Mouse (Mus musculus): ENCODE measurements around the gene 2900026A02Rik. TPM values are rescaled to one million over a fixed set of nuclear protein-coding genes. Genes with fewer than 3 reads are reported as not detected.
A peak's percentile ranks its signal among the peaks of the same experiment; 100 is the strongest.

Gene 2900026A02Rik
- polyA plus RNA-seq, 1 experiment from 2014 or later = 4.4 TPM

DNA sequence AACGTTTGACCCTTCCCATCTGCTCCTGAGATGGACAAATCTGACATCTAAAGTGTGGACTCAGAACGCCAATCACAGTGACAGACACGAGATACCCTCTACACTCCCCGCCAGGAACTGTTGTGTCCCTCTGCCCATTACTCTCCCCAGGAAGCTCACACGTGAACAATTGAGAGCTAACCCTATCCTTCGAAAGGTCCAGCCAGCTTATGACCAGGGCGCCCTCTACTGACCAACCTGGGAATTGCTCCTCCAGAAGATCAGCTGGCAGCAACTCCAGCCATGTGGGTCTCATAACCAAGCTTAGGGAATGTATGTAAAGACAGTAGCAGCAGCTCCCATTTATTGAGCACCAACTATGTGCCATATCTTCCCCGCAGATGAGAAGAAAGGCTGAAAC, 65.9 kb downstream of the 2900026A02Rik start:
- no peaks in the 10 kb centered on the region for H3K36me3 ChIP-seq
- H3K4me2 ChIP-seq (replicated peaks) = no peak overlapping the region
- 5% methylated on average over 8 of the region's 8 CpGs for WGBS
- H3K27ac ChIP-seq (replicated peaks) = no peak overlapping the region
- H3K9me3 ChIP-seq = no peaks in the 10 kb centered on the region
- peaks cover 31% of the 10 kb centered on the region for H3K4me1 ChIP-seq
- H3K4me3 ChIP-seq = no peak overlapping the region
- H3K27me3 ChIP-seq = no peaks in the 10 kb centered on the region
- no peak for ATAC-seq (replicated peaks)
- no peak overlapping the region for H3K9ac ChIP-seq (replicated peaks)

DNA sequence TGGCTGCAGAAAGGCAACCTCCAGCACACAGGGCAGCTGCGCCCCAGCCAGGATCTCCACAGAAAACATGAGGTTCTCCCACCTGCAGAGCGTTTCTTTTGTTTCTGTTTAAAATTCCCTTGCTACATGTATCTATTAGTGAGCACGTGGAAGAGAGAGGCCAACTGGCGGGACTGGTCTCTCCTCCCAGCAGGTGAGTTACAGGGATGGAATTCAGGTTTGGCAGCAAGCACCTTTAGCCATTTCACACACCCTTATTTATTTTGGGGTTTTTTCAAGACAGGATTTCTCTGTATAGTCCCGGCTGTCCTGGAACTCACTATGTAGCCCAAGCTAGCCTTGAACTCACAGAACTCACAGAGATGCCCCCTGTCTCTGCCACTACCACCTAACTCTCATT, 66.6 kb downstream of the 2900026A02Rik start:
- H3K9me3 ChIP-seq = no peaks in the 10 kb centered on the region
- no peak overlapping the region for H3K4me3 ChIP-seq
- no peak overlapping the region for H3K4me2 ChIP-seq (replicated peaks)
- no peak overlapping the region for H3K27ac ChIP-seq (replicated peaks)
- no peaks in the 10 kb centered on the region for H3K36me3 ChIP-seq
- WGBS = 78% methylated on average over 5 of the region's 5 CpGs
- no peak for ATAC-seq (replicated peaks)
- no peak overlapping the region for H3K9ac ChIP-seq (replicated peaks)
- H3K27me3 ChIP-seq = no peaks in the 10 kb centered on the region
- peaks cover 28% of the 10 kb centered on the region for H3K4me1 ChIP-seq

DNA sequence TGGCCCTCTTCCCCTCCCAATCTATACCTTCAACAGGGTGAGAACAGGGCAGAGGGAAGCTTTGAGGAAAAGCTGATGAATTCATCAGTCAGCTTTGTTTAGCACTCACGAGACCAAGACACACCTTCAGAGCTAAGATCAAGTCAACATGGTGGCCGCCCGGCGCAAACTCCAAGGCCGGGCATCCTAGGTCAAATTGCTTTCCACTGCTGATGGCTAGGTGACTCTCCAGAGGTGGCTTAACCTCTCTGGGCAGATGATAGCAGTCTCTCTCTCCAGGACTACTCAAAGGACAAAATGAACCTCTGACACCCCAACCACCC, 67.6 kb downstream of the 2900026A02Rik start:
- no peaks in the 10 kb centered on the region for H3K9me3 ChIP-seq
- H3K4me3 ChIP-seq = no peak overlapping the region
- no peak for ATAC-seq (replicated peaks)
- 74% methylated on average over 5 of the region's 5 CpGs for WGBS
- no peaks in the 10 kb centered on the region for H3K36me3 ChIP-seq
- H3K4me1 ChIP-seq = peaks cover 36% of the 10 kb centered on the region
- H3K9ac ChIP-seq (replicated peaks) = no peak overlapping the region
- H3K27ac ChIP-seq (replicated peaks) = peak overlapping the region; percentile 63
- H3K27me3 ChIP-seq = no peaks in the 10 kb centered on the region
- H3K4me2 ChIP-seq (replicated peaks) = no peak overlapping the region

DNA sequence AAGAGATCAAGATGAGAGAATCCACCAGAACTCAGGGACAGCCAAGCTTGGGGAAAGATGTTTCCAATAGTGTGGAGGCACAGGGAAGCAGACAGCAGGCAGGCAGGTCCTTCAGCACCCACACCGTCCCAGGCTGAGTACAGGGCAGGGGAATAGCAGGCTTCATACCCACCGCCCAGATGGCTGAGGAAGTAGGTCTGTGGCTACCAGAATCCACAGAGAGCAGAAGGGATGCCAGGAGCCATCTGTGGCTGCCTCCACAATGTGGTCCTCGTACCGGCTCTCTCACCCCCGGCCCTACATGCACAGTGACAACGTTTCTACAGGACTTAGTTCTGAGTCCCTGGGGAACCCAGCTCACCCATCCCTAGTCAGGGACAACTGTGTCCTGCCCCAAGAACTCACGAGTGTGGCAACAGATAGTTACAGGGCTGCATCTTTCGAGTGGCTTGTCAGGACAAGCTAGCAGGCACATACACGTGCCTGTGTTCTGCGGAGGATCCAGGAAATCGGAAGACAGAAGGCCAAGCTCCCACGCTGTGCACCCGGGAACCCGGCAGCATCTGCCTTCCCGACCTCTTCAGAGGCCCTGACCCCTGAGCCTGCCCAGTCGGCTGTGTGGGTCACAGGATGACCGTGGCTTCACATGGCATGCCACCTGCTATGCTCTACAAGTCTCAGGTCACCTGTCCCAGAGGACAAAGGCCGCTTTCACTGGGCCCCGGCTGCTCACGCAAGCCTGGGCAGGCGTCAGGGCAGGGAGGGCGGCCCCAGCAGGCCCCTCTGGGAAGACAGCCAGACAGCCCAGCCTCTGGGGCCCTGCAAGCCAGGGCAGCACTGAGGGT, 68.2 kb downstream of the 2900026A02Rik start:
- Histone ChIP-seq H3K4me2 (replicated peaks) (no peak overlapping the region), H3K36me3 (no peaks in the 10 kb centered on the region), H3K27me3 (no peaks in the 10 kb centered on the region), H3K9ac (replicated peaks) (no peak overlapping the region), H3K4me1 (peaks cover 42% of the 10 kb centered on the region), H3K9me3 (no peaks in the 10 kb centered on the region), H3K27ac (replicated peaks) (peak overlapping the region; percentile 63), H3K4me3 (no peak overlapping the region)
- 0 out of 2 replicates have a peak, but pooled peaks have one; percentile 18 for ATAC-seq (replicated peaks)
- WGBS = 44% methylated on average over 22 of the region's 22 CpGs

DNA sequence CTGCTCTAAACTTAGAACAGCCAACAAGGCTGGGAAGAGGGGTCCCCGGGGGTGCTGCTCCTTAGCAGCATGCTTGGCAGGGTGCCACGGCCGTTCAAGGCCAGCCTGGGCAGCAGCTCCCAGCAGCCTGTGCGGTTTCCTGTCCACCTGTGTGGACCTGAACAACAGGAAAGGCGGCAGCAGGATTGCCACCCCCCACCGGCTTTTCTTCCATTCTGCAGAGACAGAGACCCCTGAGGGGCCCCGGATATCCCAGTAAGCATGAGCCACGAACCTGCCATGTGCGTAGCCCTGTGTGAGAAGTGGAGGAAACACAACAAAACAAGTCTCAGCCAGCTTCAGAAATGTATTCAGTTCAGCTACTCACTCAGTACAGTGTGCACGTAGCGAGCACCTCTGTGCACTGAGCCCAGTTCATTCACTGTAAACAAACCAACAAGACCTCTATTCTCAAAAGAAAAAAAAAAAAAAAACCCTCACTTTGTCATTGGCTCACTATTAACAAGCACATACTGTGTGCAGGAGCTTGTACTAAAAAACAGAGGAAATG, 69.4 kb downstream of the 2900026A02Rik start:
- H3K27me3 ChIP-seq = no peaks in the 10 kb centered on the region
- no peak overlapping the region for H3K9ac ChIP-seq (replicated peaks)
- no peak overlapping the region for H3K4me3 ChIP-seq
- H3K4me2 ChIP-seq (replicated peaks) = no peak overlapping the region
- peaks cover 42% of the 10 kb centered on the region for H3K4me1 ChIP-seq
- H3K9me3 ChIP-seq = no peaks in the 10 kb centered on the region
- peak; percentile 37; the same call in 1 of the 2 replicates for ATAC-seq (replicated peaks)
- WGBS = 15% methylated on average over 11 of the region's 11 CpGs
- peak overlapping the region; percentile 63 for H3K27ac ChIP-seq (replicated peaks)
- no peaks in the 10 kb centered on the region for H3K36me3 ChIP-seq

DNA sequence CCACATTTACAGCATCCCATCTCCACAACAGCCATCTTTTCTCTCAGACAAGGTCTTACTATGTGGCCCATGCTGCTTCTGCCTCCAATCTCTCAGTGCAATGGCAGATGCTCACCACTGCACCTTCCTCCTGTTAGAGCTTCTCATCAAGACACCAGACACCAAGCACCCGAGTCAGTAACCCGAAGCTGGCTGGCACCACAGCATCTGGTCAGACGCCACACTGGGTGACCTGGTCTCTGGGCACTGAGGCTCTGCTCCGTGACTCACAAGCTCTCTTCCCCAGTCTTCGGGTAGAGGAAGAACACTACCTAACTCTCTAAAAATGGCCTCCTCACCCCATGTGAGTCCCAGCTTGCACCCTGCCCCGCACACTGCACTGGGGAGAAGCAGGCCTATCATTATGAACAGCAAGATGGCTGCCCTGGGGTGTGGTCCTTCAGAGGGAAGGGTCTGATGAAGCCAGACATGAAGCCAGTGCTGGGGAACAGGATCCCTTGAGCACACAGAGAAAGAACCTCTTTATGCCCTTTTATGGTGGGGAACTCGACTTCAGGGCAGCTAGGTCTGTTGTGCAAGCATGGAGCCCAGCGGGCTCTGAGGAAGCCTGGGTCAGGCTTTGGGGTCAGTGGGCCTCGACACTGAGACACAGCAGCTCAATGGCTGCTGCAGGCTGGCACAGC, 70.0 kb downstream of the 2900026A02Rik start:
- no peak overlapping the region for H3K9ac ChIP-seq (replicated peaks)
- H3K9me3 ChIP-seq = no peaks in the 10 kb centered on the region
- H3K27ac ChIP-seq (replicated peaks) = peak overlapping the region; percentile 63
- 71% methylated on average over 9 of the region's 9 CpGs for WGBS
- no peaks in the 10 kb centered on the region for H3K27me3 ChIP-seq
- H3K4me2 ChIP-seq (replicated peaks) = no peak overlapping the region
- peaks cover 42% of the 10 kb centered on the region for H3K4me1 ChIP-seq
- H3K36me3 ChIP-seq = no peaks in the 10 kb centered on the region
- no peak for ATAC-seq (replicated peaks)
- no peak overlapping the region for H3K4me3 ChIP-seq

DNA sequence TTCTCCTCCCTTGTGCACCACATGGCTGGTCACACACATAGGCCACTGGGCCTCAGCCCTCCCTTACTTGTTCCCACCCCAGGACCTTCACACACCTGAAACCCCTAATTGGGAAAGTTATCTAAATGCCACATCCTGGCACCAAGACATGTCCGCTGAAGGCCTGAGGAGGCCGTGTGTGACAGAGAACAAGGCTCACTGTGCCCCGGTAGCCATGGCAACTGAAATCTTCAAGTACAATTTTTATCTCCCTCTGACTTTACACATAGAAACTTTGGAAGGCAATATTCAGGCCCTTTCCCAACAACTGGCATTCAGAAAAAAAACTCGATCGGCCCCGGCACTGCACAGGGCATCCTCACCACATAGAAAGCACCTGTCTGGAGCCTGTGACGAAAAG, 72.0 kb downstream of the 2900026A02Rik start:
- Histone ChIP-seq H3K9me3 (no peaks in the 10 kb centered on the region), H3K27me3 (no peaks in the 10 kb centered on the region), H3K36me3 (no peaks in the 10 kb centered on the region), H3K4me1 (peaks cover 42% of the 10 kb centered on the region), H3K4me3 (no peak overlapping the region), H3K4me2 (replicated peaks) (no peak overlapping the region), H3K27ac (replicated peaks) (no peak overlapping the region; the same call in 1 of the 2 replicates), H3K9ac (replicated peaks) (no peak overlapping the region)
- no peak for ATAC-seq (replicated peaks)
- 68% methylated on average over 7 of the region's 7 CpGs for WGBS

DNA sequence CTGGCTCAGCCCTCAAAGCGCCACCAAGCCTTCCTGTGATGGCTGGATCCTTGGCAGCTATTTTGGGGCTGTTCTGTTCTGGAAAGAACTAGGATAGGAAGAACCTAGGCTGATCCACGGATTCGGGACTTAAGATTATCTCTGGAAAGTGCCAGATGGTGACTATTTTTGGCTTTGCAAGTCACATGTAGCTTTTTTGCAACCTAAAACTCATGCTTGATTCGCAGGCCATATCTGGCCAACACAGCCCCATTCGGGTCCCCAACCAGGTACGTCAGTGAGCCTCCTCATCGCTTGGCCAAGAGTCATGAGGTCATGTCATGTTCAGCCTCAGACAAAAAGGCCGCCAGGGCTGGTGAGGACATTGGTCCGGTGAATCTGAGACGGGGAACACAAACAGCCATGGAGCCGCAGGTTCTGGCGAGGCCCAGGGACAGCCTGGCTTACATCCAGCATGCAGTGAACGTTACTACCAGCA, 73.0 kb downstream of the 2900026A02Rik start:
- Histone ChIP-seq H3K27me3 (no peaks in the 10 kb centered on the region), H3K36me3 (no peaks in the 10 kb centered on the region), H3K9ac (replicated peaks) (no peak overlapping the region), H3K9me3 (no peaks in the 10 kb centered on the region), H3K4me2 (replicated peaks) (no peak overlapping the region), H3K4me1 (peaks cover 36% of the 10 kb centered on the region), H3K4me3 (no peak overlapping the region), H3K27ac (replicated peaks) (no peak overlapping the region)
- 68% methylated on average over 13 of the region's 13 CpGs for WGBS
- no peak for ATAC-seq (replicated peaks)

DNA sequence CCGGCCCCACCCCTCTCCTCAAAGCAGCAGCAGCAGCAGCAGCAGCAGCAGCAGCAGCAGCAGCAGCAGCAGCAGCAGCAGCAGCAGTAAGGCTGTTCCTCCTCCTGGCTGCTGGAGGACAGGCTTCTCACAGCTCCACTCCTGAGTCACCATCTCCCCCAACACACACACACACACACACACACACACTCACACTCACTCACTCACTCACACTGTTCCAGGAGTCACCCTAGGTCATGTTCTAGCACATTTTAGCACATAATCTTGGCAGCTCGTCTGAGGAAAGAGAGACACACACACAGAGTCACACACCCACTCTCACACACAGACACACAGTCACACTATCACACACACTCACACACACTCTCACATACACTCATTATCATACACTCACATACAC, 74.4 kb downstream of the 2900026A02Rik start:
- ATAC-seq (replicated peaks) = no peak
- WGBS = 89% methylated on average over 2 of the region's 2 CpGs
- peaks cover 33% of the 10 kb centered on the region for H3K4me1 ChIP-seq

DNA sequence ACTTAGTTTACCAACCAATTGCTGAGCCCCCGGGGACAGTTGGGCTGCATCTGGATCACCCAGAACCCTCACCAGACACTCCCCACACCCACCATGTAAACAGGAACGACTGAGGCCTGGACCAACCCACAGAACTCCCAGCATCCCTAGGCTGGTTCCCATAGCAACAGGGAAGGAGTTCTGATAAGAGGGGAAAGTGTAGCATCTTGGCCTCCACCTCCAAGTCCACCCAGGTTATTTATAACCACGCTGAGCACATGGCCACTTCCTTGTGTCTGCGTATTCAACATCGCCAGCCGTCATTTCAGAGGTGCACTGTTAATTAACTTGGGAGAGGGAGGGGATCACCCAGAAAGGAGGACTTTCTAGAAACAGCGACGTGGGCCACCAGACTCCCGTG, 75.9 kb downstream of the 2900026A02Rik start:
- 56% methylated on average over 9 of the region's 9 CpGs for WGBS
- no peak overlapping the region for H3K27ac ChIP-seq (replicated peaks)
- ATAC-seq (replicated peaks) = no peak
- no peak overlapping the region for H3K4me3 ChIP-seq
- peaks cover 24% of the 10 kb centered on the region for H3K4me1 ChIP-seq
- H3K36me3 ChIP-seq = no peaks in the 10 kb centered on the region
- H3K4me2 ChIP-seq (replicated peaks) = no peak overlapping the region
- H3K9me3 ChIP-seq = no peaks in the 10 kb centered on the region
- no peaks in the 10 kb centered on the region for H3K27me3 ChIP-seq
- H3K9ac ChIP-seq (replicated peaks) = no peak overlapping the region

More for the DNA sequence above, 74.4 kb downstream of the 2900026A02Rik start:
- no peak overlapping the region for H3K4me2 ChIP-seq (replicated peaks)
- H3K9ac ChIP-seq (replicated peaks) = no peak overlapping the region
- H3K36me3 ChIP-seq = no peaks in the 10 kb centered on the region
- H3K27me3 ChIP-seq = no peaks in the 10 kb centered on the region
- H3K27ac ChIP-seq (replicated peaks) = no peak overlapping the region
- H3K9me3 ChIP-seq = no peaks in the 10 kb centered on the region
- H3K4me3 ChIP-seq = no peak overlapping the region

DNA sequence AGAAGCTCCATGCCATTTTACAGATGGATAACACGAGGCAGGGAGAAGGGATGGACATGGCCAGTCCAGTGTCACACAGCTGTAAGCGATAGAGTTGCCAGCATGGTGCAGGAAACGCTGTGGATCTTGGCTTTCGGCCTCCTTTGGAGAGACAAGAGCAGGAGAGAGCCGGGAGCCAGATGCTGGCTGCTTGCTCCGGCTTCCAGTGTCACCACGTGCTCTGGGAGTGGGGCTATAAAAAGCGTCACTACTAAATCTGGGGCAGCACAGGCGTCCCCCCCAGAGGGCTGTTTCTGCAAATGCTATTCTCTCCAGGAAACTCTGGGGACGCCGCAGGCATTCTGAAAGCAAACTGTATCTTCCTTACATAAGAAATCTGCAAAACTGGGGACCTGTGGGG, 78.5 kb downstream of the 2900026A02Rik start:
- 61% methylated on average over 11 of the region's 11 CpGs for WGBS

DNA sequence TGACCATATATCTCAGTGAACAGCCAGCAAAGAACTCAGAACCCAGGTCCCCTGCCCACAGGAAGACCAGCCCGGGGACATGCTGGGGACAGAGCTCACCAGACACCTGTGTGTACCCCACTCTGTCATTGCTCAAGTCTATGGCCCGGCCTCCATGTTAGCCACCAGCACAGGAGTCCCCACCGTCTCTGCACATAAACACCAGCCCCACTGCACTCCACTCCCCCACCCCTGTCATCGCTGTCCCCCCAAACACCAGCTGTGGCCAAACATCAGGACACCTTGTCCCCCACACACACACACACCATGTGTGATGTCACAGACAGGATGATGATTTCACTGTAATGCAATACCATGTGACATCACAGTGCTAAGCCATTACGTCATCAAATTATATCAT, 79.0 kb downstream of the 2900026A02Rik start:
- 88% methylated on average over 5 of the region's 5 CpGs for WGBS
- H3K27ac ChIP-seq (replicated peaks) = no peak overlapping the region
- peaks cover 33% of the 10 kb centered on the region for H3K4me1 ChIP-seq
- H3K9ac ChIP-seq (replicated peaks) = no peak overlapping the region
- ATAC-seq (replicated peaks) = no peak
- H3K9me3 ChIP-seq = no peaks in the 10 kb centered on the region
- no peak overlapping the region for H3K4me2 ChIP-seq (replicated peaks)
- H3K27me3 ChIP-seq = no peaks in the 10 kb centered on the region
- H3K36me3 ChIP-seq = no peaks in the 10 kb centered on the region
- no peak overlapping the region for H3K4me3 ChIP-seq

More for the DNA sequence above, 78.5 kb downstream of the 2900026A02Rik start:
- no peak overlapping the region for H3K27ac ChIP-seq (replicated peaks)
- no peak overlapping the region for H3K4me2 ChIP-seq (replicated peaks)
- H3K9me3 ChIP-seq = no peaks in the 10 kb centered on the region
- no peak for ATAC-seq (replicated peaks)
- H3K4me1 ChIP-seq = peaks cover 29% of the 10 kb centered on the region
- H3K4me3 ChIP-seq = no peak overlapping the region
- H3K27me3 ChIP-seq = no peaks in the 10 kb centered on the region
- no peak overlapping the region for H3K9ac ChIP-seq (replicated peaks)
- H3K36me3 ChIP-seq = no peaks in the 10 kb centered on the region

All from forebrain, embryonic 15.5 days (tissue).